Mouse (Mus musculus) G1E (cell line): ENCODE results near the gene Psmg3.

Source experiments
- CTCF ChIP-seq: IDR thresholded peaks from 2 replicates; pipeline ENCODE4 v1.5.1; 2012; ENCODE audit warnings: low read depth, low read length, inconsistent platforms, mixed read lengths
- GATA1 ChIP-seq: IDR thresholded peaks from 2 replicates; pipeline ENCODE4 v1.6.1; 2012; ENCODE audit warnings: borderline replicate concordance, low read length, inconsistent platforms, mixed read lengths
- GATA2 ChIP-seq: IDR thresholded peaks from 2 replicates; pipeline ENCODE4 v1.6.1; 2012; ENCODE audit warnings: low read depth, low read length, inconsistent platforms, borderline replicate concordance
- POLR2AphosphoS5 ChIP-seq: IDR thresholded peaks from 2 replicates; pipeline ENCODE4 v1.6.1; 2012; ENCODE audit warnings: low read depth, low read length, inconsistent platforms; ENCODE audit not compliant: insufficient replicate concordance
- TAL1 ChIP-seq: conservative IDR thresholded peaks from 2 replicates; pipeline ENCODE4 v1.6.1; 2012; ENCODE audit warnings: low read depth, low read length, inconsistent platforms, mixed read lengths

DNA sequence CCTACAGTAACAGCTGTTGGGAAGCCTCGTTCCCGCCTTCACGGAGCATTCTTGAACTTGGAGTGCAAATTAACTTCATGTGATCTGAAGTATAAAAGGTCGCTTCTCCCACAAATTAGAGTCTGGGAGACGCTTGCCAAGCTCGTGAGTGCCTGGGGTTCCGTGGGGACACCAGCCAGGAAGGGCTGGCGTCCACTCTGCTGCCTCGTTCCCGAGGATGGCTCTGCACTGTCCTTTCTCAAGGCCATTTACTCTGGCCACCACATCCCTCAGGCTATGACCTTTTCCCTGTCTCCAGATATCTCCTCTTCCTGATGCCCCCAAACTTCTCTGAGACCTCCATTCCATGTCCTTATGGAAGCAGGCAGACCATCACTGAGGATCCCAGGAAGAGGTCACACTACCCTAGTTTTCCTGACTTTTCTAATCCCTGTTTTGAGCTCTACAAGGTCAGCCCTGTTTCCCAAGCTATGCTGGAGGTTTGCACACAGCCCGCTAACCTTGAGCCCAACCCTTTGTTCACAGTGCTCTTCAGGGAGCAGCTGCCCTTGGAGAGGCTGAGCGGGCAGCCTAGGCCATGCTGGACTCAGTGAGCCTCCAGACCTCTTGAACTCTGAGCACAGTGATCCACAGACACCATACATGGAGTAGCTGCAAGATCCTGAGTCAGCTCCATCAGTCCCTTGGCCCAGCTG lies 23.1 kb upstream of the Psmg3 start:
- TF ChIP-seq CTCF (no peak), GATA2 (no peak), TAL1 (no peak), GATA1 (no peak), POLR2AphosphoS5 (no peak)
